Mouse (Mus musculus) midbrain, embryonic 15.5 days (tissue): ENCODE measurements around the gene Trim30b. TPM values are rescaled to one million over a fixed set of nuclear protein-coding genes. Genes with fewer than 3 reads are reported as not detected.
A peak's percentile ranks its signal among the peaks of the same experiment; 100 is the strongest.
"Not testable (repeated sequence)": the region's sequence is repeated elsewhere in the genome, so short reads cannot be mapped to it uniquely, and the experiment has no call there.

ENCODE experiments used
- ATAC-seq: fragments of 200-750 bp; cut with Nextera tagmentation; replicated peaks from 2 replicates; pipeline ENCODE4 v1.8.0; 2017; ENCODE audit warnings: moderate TSS enrichment
- H3K27ac ChIP-seq: fragments of 300-500 bp; sonication (generic); 2 replicates; pipeline ENCODE4 v1.5.1; 2015; ENCODE audit warnings: mild to moderate bottlenecking, inconsistent platforms
- H3K27me3 ChIP-seq: fragments of 300-500 bp; sonication (generic); replicated peaks from 2 replicates; pipeline ENCODE4 v1.6.1; 2015; ENCODE audit warnings: inconsistent platforms
- H3K36me3 ChIP-seq: fragments of 300-500 bp; sonication (generic); replicated peaks from 2 replicates; pipeline ENCODE4 v1.6.1; 2015; ENCODE audit warnings: inconsistent platforms
- H3K4me1 ChIP-seq: fragments of 300-500 bp; sonication (generic); 2 replicates; pipeline ENCODE4 v1.6.1; 2015; ENCODE audit warnings: inconsistent platforms
- H3K4me2 ChIP-seq: fragments of 300-500 bp; sonication (generic); 2 replicates; pipeline ENCODE4 v1.6.1; 2015; ENCODE audit warnings: inconsistent platforms, mild to moderate bottlenecking, moderate library complexity
- H3K4me3 ChIP-seq: fragments of 300-500 bp; sonication (generic); 2 replicates; pipeline ENCODE4 v1.5.1; 2015; ENCODE audit warnings: mild to moderate bottlenecking, inconsistent platforms
- H3K9ac ChIP-seq: fragments of 300-500 bp; sonication (generic); 2 replicates; pipeline ENCODE4 v1.6.1; 2015; ENCODE audit warnings: mild to moderate bottlenecking, inconsistent platforms
- H3K9me3 ChIP-seq: fragments of 300-500 bp; sonication (generic); 2 replicates; pipeline ENCODE4 v1.6.1; 2016; ENCODE audit warnings: inconsistent platforms
- WGBS: fragments of 180-500 bp; shearing (Covaris S2); methylation state at CpG from one replicate; pipeline ENCODE4 v1.1.7; 2015; ENCODE audit warnings: mixed read lengths; 5-methylcytosine and 5-hydroxymethylcytosine counted together
- polyA plus RNA-seq: library from polyadenylated mRNA; unstranded; fragments of >200 nt; fragmentation: Nextera tagmentation; extraction: Ambion mirVana; gene quantifications from 2 replicates; pipeline ENCODE4 v1.2.1, GENCODE M21; 2015

Gene Trim30b
- polyA plus RNA-seq, result 0.05 TPM in 1 of 2 replicates, not detected in the other

DNA sequence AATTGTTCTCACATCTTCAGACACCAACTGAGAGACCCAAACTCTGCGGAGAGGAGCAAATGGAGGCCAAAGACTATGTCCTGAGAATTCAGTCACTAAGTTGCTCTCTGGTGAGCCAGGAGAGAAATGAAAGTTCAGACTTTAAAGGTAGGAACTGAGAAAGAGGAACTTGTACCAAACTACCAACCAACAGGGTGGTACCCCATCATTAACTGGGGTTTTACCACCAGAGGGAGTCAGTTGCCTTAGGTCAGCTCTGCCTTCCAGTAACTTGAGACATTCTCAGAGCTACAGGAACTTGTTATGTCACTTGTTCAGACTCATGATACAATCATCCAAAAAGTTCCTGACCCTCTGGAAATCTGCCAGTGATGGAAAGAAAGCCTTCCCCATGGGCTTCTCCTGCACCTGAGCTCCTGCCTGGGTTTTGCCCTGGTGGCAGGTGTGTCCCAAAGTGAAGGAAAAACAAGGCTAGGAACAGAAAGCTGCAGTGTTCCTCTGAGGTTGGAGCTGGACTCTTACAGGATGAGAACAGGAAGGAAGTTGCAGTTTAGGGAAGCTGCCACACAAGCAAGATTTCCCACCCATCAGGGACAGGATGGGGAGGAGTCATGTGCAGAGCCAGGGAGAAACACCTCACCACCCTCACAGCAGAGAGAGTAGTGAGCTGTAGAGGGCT lies at the start of gene Trim30b:
Gene Trim30b (minus strand): TSS at position 149 of the 679 bp plus-strand sequence.
- ATAC-seq, result no peak
- H3K36me3 ChIP-seq, result no peaks in the 10 kb centered on the region
- WGBS, result 78% methylated on average over 1 of the region's 1 CpGs
- no peaks in the 10 kb centered on the region for H3K27me3 ChIP-seq
- H3K27ac ChIP-seq, result no peak within 1 kb of the TSS
- no peak within 1 kb of the TSS for H3K4me3 ChIP-seq
- H3K9ac ChIP-seq, result no peak within 1 kb of the TSS
- no peaks in the 10 kb centered on the region for H3K4me1 ChIP-seq
- no peak within 1 kb of the TSS for H3K4me2 ChIP-seq
- no peaks in the 10 kb centered on the region for H3K9me3 ChIP-seq

GRCm38 (mm10) chr7:104404460-104404950 lies 34.8 kb upstream of the Trim30b start:
- Histone ChIP-seq H3K27me3 (no peaks in the 10 kb centered on the region), H3K9me3 (no peaks in the 10 kb centered on the region), H3K4me3 (no peak overlapping the region), H3K27ac (no peak overlapping the region), H3K9ac (no peak overlapping the region), H3K36me3 (no peaks in the 10 kb centered on the region), H3K4me2 (no peak overlapping the region), H3K4me1 (no peaks in the 10 kb centered on the region)
- 96% methylated on average over 3 of the region's 3 CpGs for WGBS
- ATAC-seq, result no peak

DNA sequence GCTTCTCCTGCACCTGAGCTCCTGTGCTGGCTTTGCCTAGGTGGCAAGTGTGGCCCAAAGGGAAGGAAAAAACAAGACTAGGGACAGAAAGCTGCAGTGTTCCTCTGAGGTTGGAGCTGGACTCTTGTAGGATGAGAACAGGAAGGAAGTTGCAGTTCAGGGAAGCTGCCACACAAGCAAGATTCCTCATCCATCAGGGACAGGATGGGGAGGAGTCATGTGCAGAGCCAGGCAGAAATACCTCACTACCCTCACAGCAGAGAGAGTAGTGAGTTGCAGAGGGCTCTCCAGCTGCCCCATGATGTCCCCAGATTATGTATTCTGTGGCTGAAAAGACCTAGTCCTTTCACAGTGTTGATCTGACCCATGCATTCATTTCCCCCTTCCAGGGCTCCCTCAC lies 31.5 kb upstream of the Trim30b start:
- Histone ChIP-seq H3K36me3 (no peaks in the 10 kb centered on the region), H3K27me3 (no peaks in the 10 kb centered on the region), H3K27ac (no peak overlapping the region), H3K4me1 (no peaks in the 10 kb centered on the region), H3K9me3 (no peaks in the 10 kb centered on the region), H3K4me2 (no peak overlapping the region), H3K9ac (no peak overlapping the region), H3K4me3 (no peak overlapping the region)
- ATAC-seq, result no peak

GRCm38 (mm10) chr7:104400698-104401097 lies 31.0 kb upstream of the Trim30b start, which contains the start of gene Trim30c:
Gene Trim30c (minus strand): TSS chr7:104400837.
- WGBS, result 66% methylated on average over 1 of the region's 1 CpGs

GRCm38 (mm10) chr7:104398492-104398891 lies 28.8 kb upstream of the Trim30b start:
- H3K27ac ChIP-seq, result no peak overlapping the region
- WGBS, result 78% methylated on average over 1 of the region's 1 CpGs
- ATAC-seq, result no peak

More at GRCm38 (mm10) chr7:104400698-104401097, 31.0 kb upstream of the Trim30b start, which contains the start of gene Trim30c:
- no peak for ATAC-seq
- H3K27me3 ChIP-seq, result no peaks in the 10 kb centered on the region
- H3K4me2 ChIP-seq, result no peak within 1 kb of the TSS
- no peaks in the 10 kb centered on the region for H3K4me1 ChIP-seq
- no peaks in the 10 kb centered on the region for H3K9me3 ChIP-seq
- no peak within 1 kb of the TSS for H3K4me3 ChIP-seq
- H3K27ac ChIP-seq, result no peak within 1 kb of the TSS
- no peak within 1 kb of the TSS for H3K9ac ChIP-seq
- H3K36me3 ChIP-seq, result no peaks in the 10 kb centered on the region

DNA sequence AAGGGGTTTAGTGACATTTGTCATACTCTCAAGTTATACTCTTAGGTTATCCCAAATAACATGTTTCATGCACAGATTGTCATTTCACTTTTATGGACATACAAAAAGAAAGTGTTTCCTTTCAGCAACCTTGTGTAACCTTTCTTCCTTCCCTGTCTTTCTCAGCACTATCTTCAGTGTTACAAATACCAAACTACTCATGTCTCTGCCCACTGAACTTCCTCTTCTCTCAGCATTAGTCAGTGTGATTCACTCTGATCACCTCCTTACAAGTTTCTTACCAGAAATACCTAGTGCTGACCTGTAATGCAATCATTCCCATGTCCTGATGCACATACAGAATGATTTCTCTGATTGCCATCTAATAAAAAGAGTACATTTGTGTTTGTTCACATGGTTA lies 3.3 kb downstream of the Trim30b start:
- Histone ChIP-seq H3K4me1 (no peaks in the 10 kb centered on the region), H3K4me2 (no peak overlapping the region), H3K4me3 (no peak overlapping the region), H3K27me3 (no peaks in the 10 kb centered on the region), H3K36me3 (no peaks in the 10 kb centered on the region), H3K9me3 (no peaks in the 10 kb centered on the region), H3K27ac (no peak overlapping the region), H3K9ac (no peak overlapping the region)
- no peak for ATAC-seq

More at GRCm38 (mm10) chr7:104398492-104398891, 28.8 kb upstream of the Trim30b start:
- Histone ChIP-seq H3K36me3 (no peaks in the 10 kb centered on the region), H3K9me3 (no peaks in the 10 kb centered on the region), H3K4me3 (no peak overlapping the region), H3K27me3 (no peaks in the 10 kb centered on the region), H3K4me1 (no peaks in the 10 kb centered on the region), H3K9ac (no peak overlapping the region), H3K4me2 (no peak overlapping the region)

DNA sequence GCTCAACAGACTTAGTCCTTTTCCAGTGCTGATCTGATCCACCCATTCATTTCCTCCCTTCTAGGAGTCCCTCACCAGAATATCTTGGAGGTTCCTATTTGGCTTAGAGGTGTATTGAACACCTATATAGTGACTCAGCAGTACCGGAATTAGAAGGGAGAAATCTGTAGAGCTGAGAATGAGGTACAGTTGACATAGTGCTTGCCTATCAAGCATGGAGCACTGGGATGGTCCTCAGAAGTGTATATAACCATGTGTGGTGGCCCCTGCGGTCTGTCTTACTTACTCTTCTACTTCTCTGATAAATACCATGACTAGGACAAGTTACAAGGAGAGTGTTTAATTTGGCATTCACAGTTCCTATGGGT lies 16.1 kb downstream of the Trim30b start:
- Histone ChIP-seq H3K4me1 (peaks cover 2% of the 10 kb centered on the region; the same call in 1 of the 2 replicates), H3K9ac (no peak overlapping the region), H3K4me2 (0 out of 2 replicates have a peak overlapping the region, but pooled peaks have one; percentile 32), H3K36me3 (no peaks in the 10 kb centered on the region), H3K9me3 (no peaks in the 10 kb centered on the region), H3K4me3 (no peak overlapping the region), H3K27me3 (no peaks in the 10 kb centered on the region), H3K27ac (no peak overlapping the region)
- WGBS, result 76% methylated on average over 2 of the region's 2 CpGs
- no peak; the same call in 1 of the 2 replicates for ATAC-seq

GRCm38 (mm10) chr7:104352717-104353599 lies 16.7 kb downstream of the Trim30b start, which contains the start of gene Trim12c:
Gene Trim12c (minus strand): TSS chr7:104353362.
- H3K27ac ChIP-seq, result no peak within 1 kb of the TSS
- H3K9ac ChIP-seq, result no peak within 1 kb of the TSS
- peak within 1 kb of the TSS; percentile 32 for H3K4me2 ChIP-seq
- peak within 1 kb of the TSS; percentile 26 for H3K4me3 ChIP-seq
- H3K4me1 ChIP-seq, result peaks cover 2% of the 10 kb centered on the region; the same call in 1 of the 2 replicates
- no peaks in the 10 kb centered on the region for H3K27me3 ChIP-seq
- ATAC-seq, result peak; percentile 90
- H3K9me3 ChIP-seq, result no peaks in the 10 kb centered on the region
- H3K36me3 ChIP-seq, result no peaks in the 10 kb centered on the region
- WGBS, result 7% methylated on average over 14 of the region's 14 CpGs

DNA sequence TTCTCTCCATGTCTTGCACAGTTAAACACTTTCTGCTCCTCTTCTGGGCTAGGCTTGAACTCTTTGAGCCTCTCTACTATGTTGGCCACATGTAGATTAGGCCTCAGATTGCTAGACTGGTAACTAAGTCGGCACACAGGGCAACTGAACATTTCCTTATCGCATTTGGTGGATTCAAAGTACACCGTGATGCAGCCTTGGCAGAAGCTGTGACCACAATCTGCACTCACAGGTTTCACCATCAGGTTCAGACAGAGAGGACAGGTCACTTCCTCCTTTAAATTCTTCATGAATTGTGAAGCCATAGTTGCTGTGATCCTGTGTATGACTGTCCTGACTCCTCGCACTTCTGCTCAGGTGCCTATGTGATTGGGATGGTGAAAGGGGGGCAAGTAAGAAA lies 21.6 kb downstream of the Trim30b start:
- H3K9ac ChIP-seq, H3K4me1 ChIP-seq, H3K4me2 ChIP-seq, ATAC-seq, H3K27me3 ChIP-seq, H3K36me3 ChIP-seq, H3K27ac ChIP-seq, H3K4me3 ChIP-seq, H3K9me3 ChIP-seq: not testable (repeated sequence)
- WGBS, result 89% methylated on average over 4 of the region's 4 CpGs

DNA sequence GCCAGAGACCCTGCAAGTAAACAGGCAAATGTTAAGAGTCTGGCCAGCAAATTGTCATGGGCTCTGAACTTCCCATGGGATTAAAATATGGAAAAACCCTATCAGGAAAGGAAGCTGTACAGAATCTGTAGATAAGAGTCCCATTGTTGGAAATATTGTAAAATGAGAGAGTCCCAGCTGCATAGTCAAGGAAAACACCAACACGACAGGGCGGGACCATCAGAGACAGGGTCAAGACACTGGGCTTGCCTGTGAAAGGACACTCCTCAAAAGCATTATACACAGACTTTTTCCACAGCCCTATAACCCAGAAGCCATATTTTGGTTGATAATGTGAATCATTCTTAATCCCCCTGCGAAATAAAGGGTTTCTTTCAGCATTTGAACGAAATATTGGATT lies 28.9 kb downstream of the Trim30b start:
- not testable (repeated sequence) for H3K9me3 ChIP-seq, H3K27me3 ChIP-seq, H3K4me1 ChIP-seq, H3K4me3 ChIP-seq, ATAC-seq, H3K9ac ChIP-seq, H3K36me3 ChIP-seq, H3K4me2 ChIP-seq, H3K27ac ChIP-seq
- 94% methylated on average over 4 of the region's 4 CpGs for WGBS

- H3K36me3 ChIP-seq, ATAC-seq, H3K9me3 ChIP-seq, H3K4me2 ChIP-seq, H3K27ac ChIP-seq, H3K4me3 ChIP-seq, H3K27me3 ChIP-seq, H3K9ac ChIP-seq, H3K4me1 ChIP-seq: not testable (repeated sequence)
- 80% methylated on average over 3 of the region's 3 CpGs for WGBS
These were observed 34.1 kb downstream of the Trim30b start for GRCm38 (mm10) chr7:104335547-104335946.

- not testable (repeated sequence) for H3K4me1 ChIP-seq, H3K4me3 ChIP-seq, H3K9me3 ChIP-seq, H3K36me3 ChIP-seq, H3K27ac ChIP-seq, ATAC-seq, H3K4me2 ChIP-seq, H3K9ac ChIP-seq, H3K27me3 ChIP-seq
- WGBS, result 91% methylated on average over 2 of the region's 2 CpGs
These were observed 40.5 kb downstream of the Trim30b start, which contains the start of gene Trim34b for GRCm38 (mm10) chr7:104329171-104329570. Gene Trim34b (plus strand): TSS chr7:104329471.
